Mouse (Mus musculus) C2C12 (cell line): ENCODE results near the gene Hsd17b13.

Source experiments
- CEBPB ChIP-seq: IDR thresholded peaks from one replicate; pipeline ENCODE4 v1.6.1; 2011; ENCODE audit warnings: low read depth, mild to moderate bottlenecking, control low read depth, moderate library complexity
- CTCF ChIP-seq: IDR thresholded peaks from one replicate; pipeline ENCODE4 v1.5.1; 2011; ENCODE audit not compliant: control insufficient read depth, insufficient read depth, insufficient read length
- MAX ChIP-seq: IDR thresholded peaks from one replicate; pipeline ENCODE4 v1.6.1; 2011; ENCODE audit warnings: mild to moderate bottlenecking, control low read depth
- USF1 ChIP-seq: IDR thresholded peaks from one replicate; pipeline ENCODE4 v1.6.1; 2011; ENCODE audit warnings: low read depth, mild to moderate bottlenecking, control low read depth, moderate library complexity

DNA sequence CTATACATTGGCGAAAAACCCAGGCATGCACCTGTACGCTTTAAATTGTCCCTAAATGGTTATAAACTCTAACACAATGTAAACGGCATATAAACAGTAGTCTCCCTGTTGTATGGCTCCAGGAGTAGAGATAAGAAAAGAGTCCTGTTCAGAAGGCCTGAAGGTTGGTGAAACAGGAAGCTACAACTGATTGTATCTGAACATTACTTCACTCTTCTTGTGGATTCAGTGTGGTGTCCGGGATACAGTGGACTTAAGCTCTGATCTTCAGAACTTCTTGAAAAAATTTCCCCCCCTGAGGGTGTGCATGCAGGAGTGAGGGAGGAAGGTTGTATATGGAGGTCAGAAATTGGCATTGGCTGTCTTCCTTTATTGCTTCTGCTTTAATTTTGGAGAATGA is 57.7 kb downstream of the Hsd17b13 start:
- TF ChIP-seq CTCF (no peak), USF1 (no peak), CEBPB (no peak), MAX (no peak)
